Mouse (Mus musculus): ENCODE measurements around the gene Fzd9.

DNA sequence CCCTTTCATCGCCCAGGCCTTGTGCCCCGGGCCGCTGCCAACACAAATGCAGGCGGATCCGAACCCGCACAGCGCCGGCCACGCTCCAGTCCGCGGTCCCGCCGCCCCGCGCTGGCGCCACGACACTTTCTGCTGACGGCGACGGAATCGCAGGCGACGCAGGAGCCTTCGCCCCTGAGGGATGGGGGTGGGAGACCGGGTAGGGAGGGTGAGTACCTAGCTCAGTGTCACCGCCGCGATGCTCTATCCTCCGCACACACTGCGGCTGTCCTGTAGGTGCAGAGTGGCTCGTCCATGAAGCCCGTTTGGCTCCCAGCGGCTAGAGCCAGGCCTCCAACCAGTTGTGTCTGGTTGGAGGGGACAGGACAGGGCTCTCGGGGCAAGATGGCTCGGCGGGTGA lies 25.6 kb upstream of the Fzd9 start:
- TF ChIP-seq CTCF (IDR thresholded peaks at IDR 0.05; ENCODE audit: low read depth, low read length) (no peak), POLR2A (IDR thresholded peaks at IDR 0.05; ENCODE audit: insufficient read depth, low read length) (no peak), EP300 (IDR thresholded peaks at IDR 0.05; ENCODE audit: insufficient read depth, low read depth, low read length) (no peak)

Measured in ES-Bruce4 (cell line).